Mouse (Mus musculus) liver, embryonic 12.5 days (tissue): ENCODE data around the gene Usf1. TPM values are rescaled to one million over a fixed set of nuclear protein-coding genes. Genes with fewer than 3 reads are reported as not detected.
A peak's percentile ranks its signal among the peaks of the same experiment; 100 is the strongest.

Experiments
- ATAC-seq: fragments of 200-750 bp; cut with Nextera tagmentation; 2 replicates; pipeline ENCODE4 v1.8.0; 2017; ENCODE audit warnings: moderate number of reproducible peaks, mild to moderate bottlenecking, moderate library complexity
- H3K27ac ChIP-seq: fragments of 300-500 bp; sonication (generic); 2 replicates; pipeline ENCODE4 v1.5.1; 2016; ENCODE audit warnings: mild to moderate bottlenecking
- H3K27me3 ChIP-seq: fragments of 300-500 bp; sonication (generic); replicated peaks from 2 replicates; pipeline ENCODE4 v1.6.1; 2016; ENCODE audit warnings: mild to moderate bottlenecking, moderate library complexity
- H3K36me3 ChIP-seq: fragments of 300-500 bp; sonication (generic); 2 replicates; pipeline ENCODE4 v1.6.1; 2016; ENCODE audit warnings: mild to moderate bottlenecking, moderate library complexity
- H3K4me1 ChIP-seq: fragments of 300-500 bp; sonication (generic); 2 replicates; pipeline ENCODE4 v1.6.1; 2016
- H3K4me2 ChIP-seq: fragments of 300-500 bp; sonication (generic); 2 replicates; pipeline ENCODE4 v1.6.1; 2016; ENCODE audit warnings: mild to moderate bottlenecking, moderate library complexity
- H3K4me3 ChIP-seq: fragments of 300-500 bp; sonication (generic); 2 replicates; pipeline ENCODE4 v1.5.1; 2016; ENCODE audit warnings: mild to moderate bottlenecking, moderate library complexity
- H3K9ac ChIP-seq: fragments of 300-500 bp; sonication (generic); 2 replicates; pipeline ENCODE4 v1.6.1; 2016; ENCODE audit warnings: mild to moderate bottlenecking, moderate library complexity
- H3K9me3 ChIP-seq: fragments of 300-500 bp; sonication (generic); replicated peaks from 2 replicates; pipeline ENCODE4 v1.6.1; 2016; ENCODE audit warnings: mild to moderate bottlenecking, moderate library complexity
- WGBS: fragments of 180-500 bp; shearing (Covaris S2); methylation state at CpG from one replicate; pipeline ENCODE4 v1.1.7; 2016; ENCODE audit not compliant: insufficient replicate concordance; 5-methylcytosine and 5-hydroxymethylcytosine counted together
- polyA plus RNA-seq: library from polyadenylated mRNA; unstranded; fragments of >200 nt; fragmentation: Nextera tagmentation; extraction: Ambion mirVana; gene quantifications from 2 replicates; pipeline ENCODE4 v1.2.1, GENCODE M21; 2016

Gene Usf1
- polyA plus RNA-seq, 1 experiment from 2014 or later = 27.5 TPM

- Histone ChIP-seq H3K27ac (peak within 1 kb of the TSS; percentile 52), H3K4me1 (peaks cover 24% of the 10 kb centered on the region), H3K9me3 (no peaks in the 10 kb centered on the region), H3K4me2 (peak within 1 kb of the TSS; percentile 62), H3K9ac (peak within 1 kb of the TSS; percentile 45; the same call in 1 of the 2 replicates), H3K36me3 (no peaks in the 10 kb centered on the region), H3K4me3 (peak within 1 kb of the TSS; percentile 39), H3K27me3 (peaks cover 17% of the 10 kb centered on the region)
- peak; percentile 47; the same call in 1 of the 2 replicates for ATAC-seq
- WGBS = 26% methylated on average over 15 of the region's 15 CpGs
Measured at GRCm38 (mm10) chr1:171388376-171389102, 22.6 kb upstream of the Usf1 start, which contains the start of gene Arhgap30. TSS of gene Arhgap30 (plus strand) at chr1:171388954.

DNA sequence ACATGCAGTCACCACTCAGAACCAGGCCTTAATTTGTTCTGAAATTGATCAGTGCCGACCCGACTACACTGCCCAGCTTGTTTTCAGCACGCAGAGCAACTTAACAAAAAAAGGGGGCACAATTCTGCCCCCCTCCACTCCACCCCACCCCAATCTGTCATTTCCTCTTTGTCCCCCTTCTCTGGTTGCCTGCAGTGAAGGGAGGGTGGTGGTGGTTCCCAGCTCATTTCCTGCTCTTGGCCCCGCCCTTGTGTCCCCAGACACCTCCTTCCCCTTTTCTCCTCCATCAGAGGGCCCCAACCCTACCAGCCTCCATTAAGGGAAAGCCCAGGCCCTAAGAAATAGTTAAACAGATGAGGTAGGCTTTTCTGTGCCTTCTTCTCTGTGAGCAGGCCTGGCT lies 21.0 kb upstream of the Usf1 start:
- H3K36me3 ChIP-seq = no peaks in the 10 kb centered on the region
- no peaks in the 10 kb centered on the region for H3K9me3 ChIP-seq
- peaks cover 24% of the 10 kb centered on the region for H3K4me1 ChIP-seq
- peak overlapping the region; percentile 62; the same call in 1 of the 2 replicates for H3K4me2 ChIP-seq
- H3K9ac ChIP-seq = no peak overlapping the region
- peaks cover 10% of the 10 kb centered on the region for H3K27me3 ChIP-seq
- H3K4me3 ChIP-seq = no peak overlapping the region
- ATAC-seq = no peak
- 44% methylated on average over 3 of the region's 4 CpGs for WGBS
- 0 out of 2 replicates have a peak overlapping the region, but pooled peaks have one; percentile 52 for H3K27ac ChIP-seq

DNA sequence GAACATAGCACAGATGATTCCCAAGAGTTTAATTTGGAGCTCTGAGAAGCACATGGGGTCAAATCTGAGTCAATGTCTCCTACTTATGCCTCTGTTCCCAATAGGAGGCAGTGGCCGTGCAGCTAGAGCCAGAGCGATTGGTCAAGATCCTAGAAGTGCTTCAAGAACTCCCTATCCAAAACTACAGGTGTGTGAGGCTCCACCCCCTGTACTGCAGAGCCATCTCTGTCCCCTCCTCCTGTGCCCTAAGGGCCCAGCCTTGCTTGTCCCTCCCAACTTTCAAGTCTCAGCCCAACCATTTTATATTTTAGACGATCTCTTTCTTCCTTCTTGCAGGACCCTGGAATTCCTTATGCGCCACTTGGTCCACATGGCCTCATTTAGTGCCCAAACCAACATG lies 9.3 kb upstream of the Usf1 start:
- ATAC-seq = no peak
- 77% methylated on average over 4 of the region's 4 CpGs for WGBS
- no peaks in the 10 kb centered on the region for H3K36me3 ChIP-seq

DNA sequence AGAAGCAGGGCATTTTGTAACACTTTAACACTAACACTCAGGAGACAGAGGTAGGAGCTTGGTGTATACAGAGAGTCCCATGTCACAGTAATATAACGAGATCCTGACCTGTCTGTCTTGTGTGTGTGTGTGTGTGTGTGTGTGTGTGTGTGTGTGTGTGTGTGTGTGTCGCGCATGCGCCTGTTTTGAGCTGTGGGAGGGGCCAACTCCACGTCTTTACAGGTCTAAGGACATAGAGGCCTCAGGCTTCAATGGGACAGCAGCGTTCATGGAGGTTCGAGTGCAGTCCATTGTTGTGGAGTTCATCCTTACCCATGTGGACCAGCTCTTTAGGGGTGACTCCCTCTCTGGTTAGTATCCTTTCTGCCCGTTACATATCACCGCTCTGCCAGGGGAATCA lies 8.1 kb upstream of the Usf1 start:
- 71% methylated on average over 9 of the region's 9 CpGs for WGBS
- no peak for ATAC-seq
- Histone ChIP-seq H3K9ac (no peak overlapping the region), H3K9me3 (no peaks in the 10 kb centered on the region), H3K4me1 (no peaks in the 10 kb centered on the region), H3K4me2 (no peak overlapping the region), H3K4me3 (no peak overlapping the region), H3K27ac (no peak overlapping the region), H3K36me3 (no peaks in the 10 kb centered on the region), H3K27me3 (peaks cover 14% of the 10 kb centered on the region; the same call in 1 of the 2 replicates)

More for the DNA sequence above, 9.3 kb upstream of the Usf1 start:
- Histone ChIP-seq H3K4me2 (no peak overlapping the region), H3K27ac (no peak overlapping the region), H3K9ac (no peak overlapping the region), H3K4me3 (no peak overlapping the region), H3K4me1 (no peaks in the 10 kb centered on the region), H3K27me3 (0 out of 2 replicates have a peak, but pooled peaks cover 3% of the 10 kb centered on the region), H3K9me3 (no peaks in the 10 kb centered on the region)

- ATAC-seq = no peak
- WGBS = 64% methylated on average over 5 of the region's 5 CpGs
Measured at GRCm38 (mm10) chr1:171407263-171407662, 3.9 kb upstream of the Usf1 start.

GRCm38 (mm10) chr1:171410231-171410630 lies 882 bp upstream of the Usf1 start:
- Histone ChIP-seq H3K4me1 (peaks cover 26% of the 10 kb centered on the region), H3K27me3 (peaks cover 26% of the 10 kb centered on the region; the same call in 1 of the 2 replicates), H3K4me3 (no peak overlapping the region), H3K9me3 (no peaks in the 10 kb centered on the region), H3K4me2 (no peak overlapping the region), H3K9ac (no peak overlapping the region), H3K36me3 (peaks cover 8% of the 10 kb centered on the region), H3K27ac (no peak overlapping the region)
- no peak for ATAC-seq
- WGBS = 83% methylated on average over 1 of the region's 1 CpGs

More at GRCm38 (mm10) chr1:171407263-171407662, 3.9 kb upstream of the Usf1 start:
- no peaks in the 10 kb centered on the region for H3K36me3 ChIP-seq
- no peaks in the 10 kb centered on the region for H3K9me3 ChIP-seq
- no peak overlapping the region for H3K4me3 ChIP-seq
- H3K4me2 ChIP-seq = no peak overlapping the region
- H3K27ac ChIP-seq = no peak overlapping the region
- no peak overlapping the region for H3K9ac ChIP-seq
- H3K27me3 ChIP-seq = peaks cover 26% of the 10 kb centered on the region; the same call in 1 of the 2 replicates
- peaks cover 1% of the 10 kb centered on the region for H3K4me1 ChIP-seq

GRCm38 (mm10) chr1:171411492-171411941 lies 404 bp downstream of the Usf1 start:
- WGBS = under 1% methylated on average over 38 of the region's 39 CpGs
- H3K4me1 ChIP-seq = peaks cover 30% of the 10 kb centered on the region
- ATAC-seq = peak; percentile 71

DNA sequence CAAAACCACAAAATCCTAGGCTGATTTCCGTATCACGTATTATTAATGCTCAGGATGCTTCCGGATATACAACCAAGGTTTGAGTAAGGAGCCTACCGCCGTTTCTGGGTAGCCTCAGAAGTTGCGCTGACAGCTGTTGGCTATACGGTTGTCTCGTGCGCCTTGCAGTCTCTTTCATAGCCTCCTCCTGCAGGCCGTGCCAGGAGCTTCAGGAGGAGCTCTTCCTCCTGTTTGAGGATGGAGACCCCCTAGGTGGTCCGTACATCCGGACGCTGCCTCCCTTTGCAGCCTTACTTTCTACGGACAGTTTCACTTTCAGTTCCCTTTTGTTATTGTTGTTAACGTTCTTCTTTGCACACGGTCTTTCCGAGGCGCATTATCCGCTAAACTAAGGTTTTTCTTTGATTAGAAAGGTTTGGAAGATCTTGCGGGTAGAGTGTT lies 908 bp downstream of the Usf1 start:
- Histone ChIP-seq H3K4me2 (peak overlapping the region; percentile 78), H3K4me3 (peak overlapping the region; percentile 93), H3K27ac (peak overlapping the region; percentile 82), H3K36me3 (peaks cover 26% of the 10 kb centered on the region), H3K9me3 (no peaks in the 10 kb centered on the region), H3K27me3 (peaks cover 22% of the 10 kb centered on the region; the same call in 1 of the 2 replicates), H3K4me1 (peaks cover 30% of the 10 kb centered on the region), H3K9ac (peak overlapping the region; percentile 92)
- 0 out of 2 replicates have a peak, but pooled peaks have one; percentile 22 for ATAC-seq
- 1% methylated on average over 20 of the region's 20 CpGs for WGBS

More at GRCm38 (mm10) chr1:171411492-171411941, 404 bp downstream of the Usf1 start:
- H3K36me3 ChIP-seq = peaks cover 21% of the 10 kb centered on the region
- H3K27me3 ChIP-seq = peaks cover 25% of the 10 kb centered on the region; the same call in 1 of the 2 replicates
- H3K27ac ChIP-seq = peak overlapping the region; percentile 82
- peak overlapping the region; percentile 78 for H3K4me2 ChIP-seq
- H3K9ac ChIP-seq = peak overlapping the region; percentile 92
- H3K9me3 ChIP-seq = no peaks in the 10 kb centered on the region
- peak overlapping the region; percentile 93 for H3K4me3 ChIP-seq

GRCm38 (mm10) chr1:171412446-171412845 lies 1.3 kb downstream of the Usf1 start:
- no peaks in the 10 kb centered on the region for H3K9me3 ChIP-seq
- H3K27ac ChIP-seq = peak overlapping the region; percentile 10; the same call in 1 of the 2 replicates
- peak overlapping the region; percentile 92 for H3K9ac ChIP-seq
- ATAC-seq = no peak
- peaks cover 17% of the 10 kb centered on the region; the same call in 1 of the 2 replicates for H3K27me3 ChIP-seq
- peak overlapping the region; percentile 93 for H3K4me3 ChIP-seq
- peaks cover 30% of the 10 kb centered on the region for H3K4me1 ChIP-seq
- peak overlapping the region; percentile 78 for H3K4me2 ChIP-seq
- H3K36me3 ChIP-seq = peaks cover 30% of the 10 kb centered on the region
- 60% methylated on average over 3 of the region's 3 CpGs for WGBS

GRCm38 (mm10) chr1:171413608-171414007 lies 2.5 kb downstream of the Usf1 start:
- WGBS = 73% methylated on average over 8 of the region's 8 CpGs
- no peak overlapping the region for H3K27ac ChIP-seq
- H3K9me3 ChIP-seq = no peaks in the 10 kb centered on the region
- no peak overlapping the region for H3K4me3 ChIP-seq
- peaks cover 7% of the 10 kb centered on the region; the same call in 1 of the 2 replicates for H3K27me3 ChIP-seq
- peaks cover 30% of the 10 kb centered on the region for H3K4me1 ChIP-seq
- H3K36me3 ChIP-seq = peaks cover 41% of the 10 kb centered on the region
- no peak for ATAC-seq
- H3K9ac ChIP-seq = no peak overlapping the region
- H3K4me2 ChIP-seq = no peak overlapping the region

DNA sequence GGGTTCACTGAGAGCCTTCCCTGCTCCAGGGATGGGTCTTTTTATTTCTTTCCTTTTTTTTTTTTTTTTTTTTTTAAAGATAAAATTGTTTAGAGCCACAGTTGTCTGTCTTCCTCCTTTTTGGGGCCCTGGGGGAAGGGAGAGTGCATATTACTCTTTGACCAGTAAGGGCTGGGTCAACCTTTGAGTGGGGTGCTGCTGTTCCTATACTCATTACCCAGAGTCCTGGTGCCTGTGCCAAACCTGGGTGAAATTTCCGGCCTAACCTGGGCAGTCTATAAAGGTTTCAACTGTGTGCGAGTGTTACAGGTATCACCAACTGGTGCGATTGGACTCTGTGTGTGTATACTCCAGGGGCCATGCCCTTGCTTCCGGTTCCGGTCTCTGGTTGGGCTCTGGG lies 7.5 kb downstream of the Usf1 start, which contains the start of gene Tstd1:
Gene Tstd1, plus strand, starts transcription at position 213 of the 400 bp plus-strand sequence.
- H3K36me3 ChIP-seq = peaks cover 65% of the 10 kb centered on the region
- ATAC-seq = no peak
- peaks cover 14% of the 10 kb centered on the region for H3K4me1 ChIP-seq
- H3K27me3 ChIP-seq = no peaks in the 10 kb centered on the region
- no peak within 1 kb of the TSS for H3K27ac ChIP-seq
- no peak within 1 kb of the TSS for H3K4me2 ChIP-seq
- 90% methylated on average over 5 of the region's 5 CpGs for WGBS
- no peaks in the 10 kb centered on the region for H3K9me3 ChIP-seq
- H3K4me3 ChIP-seq = no peak within 1 kb of the TSS
- H3K9ac ChIP-seq = no peak within 1 kb of the TSS

DNA sequence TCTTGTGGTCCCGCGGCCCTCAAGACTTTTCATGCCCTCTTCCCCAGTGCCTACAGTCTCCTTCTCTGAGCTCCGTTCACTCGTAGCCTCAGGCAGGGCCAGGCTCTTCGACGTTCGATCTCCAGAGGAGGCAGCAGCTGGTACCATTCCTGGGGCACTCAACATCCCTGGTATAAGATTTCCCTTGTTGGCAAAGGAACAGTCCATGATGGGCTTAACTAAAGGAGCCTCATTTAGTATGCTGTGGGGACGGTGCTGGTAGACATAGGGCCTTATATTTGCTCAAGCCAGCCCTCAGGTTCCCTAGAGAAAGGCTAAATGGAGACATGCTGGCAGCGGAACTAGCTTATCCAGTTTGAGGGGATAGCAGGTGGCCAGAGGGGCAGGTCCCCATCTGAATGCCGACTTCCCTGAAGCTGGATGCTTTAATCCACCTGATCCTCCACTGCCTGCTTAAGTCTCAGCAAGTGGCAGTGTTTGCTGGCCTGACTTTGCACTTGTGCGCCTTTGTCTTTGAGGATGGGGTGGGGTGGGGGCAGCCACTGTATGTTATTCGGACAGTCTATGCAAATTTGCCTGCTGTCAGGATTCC lies 8.3 kb downstream of the Usf1 start:
- 73% methylated on average over 12 of the region's 12 CpGs for WGBS
- Histone ChIP-seq H3K9me3 (no peaks in the 10 kb centered on the region), H3K4me3 (no peak overlapping the region), H3K36me3 (peaks cover 63% of the 10 kb centered on the region), H3K4me1 (peaks cover 7% of the 10 kb centered on the region), H3K27me3 (no peaks in the 10 kb centered on the region), H3K4me2 (no peak overlapping the region), H3K9ac (no peak overlapping the region), H3K27ac (no peak overlapping the region)
- ATAC-seq = no peak
